Mouse (Mus musculus) right cerebral cortex, postnatal 10 days (tissue): ENCODE measurements around the gene Zfp182.

Experiments
- DNase-seq, 2 experiments: peaks; one replicate each; pipeline ENCODE4 v3.0.0; 2021; ENCODE audit warnings: low spot score in 2 of 2

Zfp182 gene

GRCm38 (mm10) chrX:21061866-21062543 lies at the start of gene Zfp182:
Gene Zfp182, minus strand, starts transcription at chrX:21062316.
- DNase-seq = peak; percentile 89 to 90

- peak in 1 of 2 experiments; percentile 22 for DNase-seq
Measured at GRCm38 (mm10) chrX:21089867-21090239, 27.7 kb upstream of the Zfp182 start.

- peak; percentile 83 to 84 for DNase-seq
Measured at GRCm38 (mm10) chrX:21088983-21089866, 27.1 kb upstream of the Zfp182 start, which contains the start of gene Zfp300. Gene Zfp300, minus strand, starts transcription at chrX:21089527.

- DNase-seq = peak in 1 of 2 experiments; percentile 11
Measured at GRCm38 (mm10) chrX:21088645-21088982, 26.5 kb upstream of the Zfp182 start.

- no peak for DNase-seq
Measured at GRCm38 (mm10) chrX:21068106-21068505, 6.0 kb upstream of the Zfp182 start, which contains the start of gene Spaca5. Gene Spaca5, plus strand, starts transcription at chrX:21068406.

GRCm38 (mm10) chrX:21062544-21062890 lies 401 bp upstream of the Zfp182 start:
- DNase-seq = no peak

GRCm38 (mm10) chrX:21061460-21061859 lies 656 bp downstream of the Zfp182 start:
- peak in 1 of 2 experiments; percentile 18 for DNase-seq

- no peak for DNase-seq
Measured at GRCm38 (mm10) chrX:20980901-20981300, 81.2 kb downstream of the Zfp182 start.
